Mouse (Mus musculus): ENCODE data around the gene Fbp1. TPM values are rescaled to one million over a fixed set of nuclear protein-coding genes. Genes with fewer than 3 reads are reported as not detected.
A peak's percentile ranks its signal among the peaks of the same experiment; 100 is the strongest.

Fbp1 gene
- polyA plus RNA-seq, 1 experiment, result not detected

DNA sequence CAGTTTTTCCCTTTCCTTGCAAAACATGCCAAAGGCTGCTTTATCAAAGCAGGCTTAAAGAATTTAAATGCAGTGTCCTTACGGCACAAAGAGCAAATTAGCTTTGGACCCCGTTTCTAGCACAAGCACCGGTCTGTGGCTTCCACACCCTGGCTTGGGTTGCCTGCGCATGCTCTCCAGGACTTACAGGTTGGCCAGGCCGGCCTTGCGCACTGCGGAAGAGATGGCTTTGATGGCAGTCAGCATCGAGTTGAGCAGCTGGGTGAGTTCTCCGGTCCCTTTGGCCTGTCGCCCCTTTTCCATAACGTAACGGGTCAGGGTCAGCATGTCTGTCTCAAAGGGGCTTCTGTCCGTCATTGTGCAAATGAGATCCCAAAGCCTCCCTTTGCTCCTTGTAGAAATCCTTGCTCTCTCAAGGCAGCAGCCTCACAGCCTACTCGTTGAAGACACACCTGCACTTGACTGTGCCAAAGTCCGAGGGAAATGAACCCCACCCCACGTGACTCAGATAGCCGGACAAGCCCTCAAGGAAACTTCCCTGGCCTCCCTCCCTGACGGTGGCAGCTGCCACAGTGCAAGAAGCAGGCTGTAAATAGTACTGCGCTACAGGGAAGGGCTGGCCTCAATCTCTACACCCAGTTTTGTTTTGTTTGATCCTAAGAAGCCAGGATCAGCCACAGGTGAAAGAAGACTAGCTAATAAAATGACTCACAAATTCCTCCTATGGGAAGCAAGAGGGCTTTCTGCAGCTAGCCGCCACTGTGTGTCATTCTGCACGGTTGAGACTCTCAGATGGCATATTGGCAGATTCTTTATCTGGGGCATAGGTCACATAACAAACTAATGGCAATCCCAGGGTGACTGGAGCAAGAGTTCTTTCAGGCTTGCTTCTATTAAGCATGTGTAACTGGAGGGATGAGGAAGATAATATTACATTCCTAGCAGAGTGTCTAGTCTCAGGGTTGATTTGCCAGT lies 29.9 kb downstream of the Fbp1 start, which contains the start of gene Fbp2:
Gene Fbp2 (minus strand): TSS at position 482 of the 975 bp plus-strand sequence.
- Histone ChIP-seq H3ac (ENCODE audit: control insufficient read depth, insufficient read length) (no peak within 1 kb of the TSS), H3K4me2 (ENCODE audit: low read depth) (no peak within 1 kb of the TSS), H3K27me3 (ENCODE audit: control insufficient read depth, insufficient read depth, insufficient read length) (no peaks in the 10 kb centered on the region), H3K4me3 (no peak within 1 kb of the TSS), H3K79me2 (ENCODE audit: control insufficient read depth, insufficient read depth) (no peaks in the 10 kb centered on the region), H3K36me3 (ENCODE audit: control insufficient read depth, insufficient read depth) (no peaks in the 10 kb centered on the region)
- TF ChIP-seq MYOG (IDR thresholded peaks at IDR 0.05; ENCODE audit: control insufficient read depth in 1 of 3, insufficient read depth in 1 of 3, insufficient read length in 2 of 3, low read depth in 2 of 3) (peak in 2 of 3 experiments; percentile 21 to 45), MAX (IDR thresholded peaks at IDR 0.05; ENCODE audit: low read depth) (no peak), MYOD1 (IDR thresholded peaks at IDR 0.05; ENCODE audit: control insufficient read depth in 1 of 3, insufficient read length in 2 of 3, low read depth in 2 of 3) (peak in 1 of 3 experiments; percentile 75), USF1 (IDR thresholded peaks at IDR 0.05; ENCODE audit: low read depth) (peak; percentile 42)

GRCm38 (mm10) chr13:62856850-62857249 lies 31.2 kb downstream of the Fbp1 start:
- H3K36me3 ChIP-seq (ENCODE audit: control insufficient read depth, insufficient read depth), result no peaks in the 10 kb centered on the region
- no peak overlapping the region for H3K4me3 ChIP-seq
- H3K27me3 ChIP-seq (ENCODE audit: control insufficient read depth, insufficient read depth, insufficient read length), result no peaks in the 10 kb centered on the region
- no peak overlapping the region for H3K4me2 ChIP-seq (ENCODE audit: low read depth)
- H3K79me2 ChIP-seq (ENCODE audit: control insufficient read depth, insufficient read depth), result no peaks in the 10 kb centered on the region
- TF ChIP-seq CEBPB (IDR thresholded peaks at IDR 0.05; ENCODE audit: insufficient read depth, poor library complexity, severe bottlenecking) (no peak), E2F4 (IDR thresholded peaks at IDR 0.05; ENCODE audit: insufficient read depth) (no peak), MYOD1 (IDR thresholded peaks at IDR 0.05; ENCODE audit: control insufficient read depth in 1 of 3, insufficient read length in 2 of 3, low read depth in 2 of 3) (no peak), TCF12 (IDR thresholded peaks at IDR 0.05; ENCODE audit: insufficient read depth, poor library complexity, severe bottlenecking) (no peak), MAX (IDR thresholded peaks at IDR 0.05; ENCODE audit: low read depth) (no peak), USF1 (IDR thresholded peaks at IDR 0.05; ENCODE audit: low read depth) (no peak), POLR2AphosphoS2 (IDR thresholded peaks at IDR 0.05; ENCODE audit: insufficient read length, low read depth) (no peak)
- H3ac ChIP-seq (ENCODE audit: control insufficient read depth, insufficient read length), result no peak overlapping the region

DNA sequence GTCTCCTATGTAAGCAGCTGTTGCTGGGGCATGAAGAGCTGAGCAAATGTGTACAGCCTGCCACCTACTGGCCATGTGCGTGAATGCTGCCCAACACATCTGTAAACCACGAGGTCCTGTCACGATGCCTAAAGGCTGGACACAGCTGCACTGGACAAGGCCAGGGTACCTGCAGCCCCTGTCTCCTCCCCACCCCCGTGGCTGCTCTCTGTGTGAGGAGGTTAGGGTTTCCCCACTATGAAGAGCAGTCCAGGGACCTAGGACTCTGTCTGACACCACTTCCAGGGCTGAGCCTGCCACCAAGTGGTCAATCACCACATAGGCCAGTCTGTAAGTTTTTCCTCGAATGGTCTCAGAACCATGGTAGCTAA lies 31.8 kb downstream of the Fbp1 start:
- TF ChIP-seq MYOD1 (IDR thresholded peaks at IDR 0.05; ENCODE audit: control insufficient read depth in 1 of 3, insufficient read length in 2 of 3, low read depth in 2 of 3) (peak; percentile 38 to 81 (median 78)), MYOG (IDR thresholded peaks at IDR 0.05; ENCODE audit: control insufficient read depth in 1 of 3, insufficient read depth in 1 of 3, insufficient read length in 2 of 3, low read depth in 2 of 3) (peak; percentile 34 to 74 (median 70)), TCF12 (IDR thresholded peaks at IDR 0.05; ENCODE audit: insufficient read depth, poor library complexity, severe bottlenecking) (peak; percentile 7), MAX (IDR thresholded peaks at IDR 0.05; ENCODE audit: low read depth) (no peak)
- Histone ChIP-seq H3ac (ENCODE audit: control insufficient read depth, insufficient read length) (no peak overlapping the region), H3K79me2 (ENCODE audit: control insufficient read depth, insufficient read depth) (no peaks in the 10 kb centered on the region), H3K4me2 (ENCODE audit: low read depth) (peak overlapping the region; percentile 70), H3K36me3 (ENCODE audit: control insufficient read depth, insufficient read depth) (no peaks in the 10 kb centered on the region), H3K4me3 (no peak overlapping the region), H3K27me3 (ENCODE audit: control insufficient read depth, insufficient read depth, insufficient read length) (peaks cover 5% of the 10 kb centered on the region)

- H3K27me3 ChIP-seq (ENCODE audit: control insufficient read depth, insufficient read depth, insufficient read length), result peaks cover 7% of the 10 kb centered on the region
- no peak overlapping the region for H3ac ChIP-seq (ENCODE audit: control insufficient read depth, insufficient read length)
- H3K4me2 ChIP-seq (ENCODE audit: low read depth), result peak overlapping the region; percentile 70
- TF ChIP-seq TCF12 (IDR thresholded peaks at IDR 0.05; ENCODE audit: insufficient read depth, poor library complexity, severe bottlenecking), result no peak
- no peak for TF ChIP-seq POLR2AphosphoS2 (IDR thresholded peaks at IDR 0.05; ENCODE audit: insufficient read length, low read depth)
- no peak for TF ChIP-seq USF1 (IDR thresholded peaks at IDR 0.05; ENCODE audit: low read depth)
- no peak for TF ChIP-seq SRF (IDR thresholded peaks at IDR 0.05; ENCODE audit: control insufficient read depth, insufficient read length, low read depth)
- no peak for TF ChIP-seq MAX (IDR thresholded peaks at IDR 0.05; ENCODE audit: low read depth)
- TF ChIP-seq REST (IDR thresholded peaks at IDR 0.05; ENCODE audit: insufficient read depth, insufficient read length), result no peak
- no peak for TF ChIP-seq MYOD1 (IDR thresholded peaks at IDR 0.05; ENCODE audit: control insufficient read depth in 1 of 3, insufficient read length in 2 of 3, low read depth in 2 of 3)
- H3K36me3 ChIP-seq (ENCODE audit: control insufficient read depth, insufficient read depth), result no peaks in the 10 kb centered on the region
- H3K4me3 ChIP-seq, result no peak overlapping the region
- no peaks in the 10 kb centered on the region for H3K79me2 ChIP-seq (ENCODE audit: control insufficient read depth, insufficient read depth)
These were observed 32.4 kb downstream of the Fbp1 start for GRCm38 (mm10) chr13:62855396-62856304.

GRCm38 (mm10) chr13:62854666-62855065 lies 33.4 kb downstream of the Fbp1 start:
- peak overlapping the region; percentile 24 for H3K4me2 ChIP-seq (ENCODE audit: low read depth)
- H3K36me3 ChIP-seq (ENCODE audit: control insufficient read depth, insufficient read depth), result no peaks in the 10 kb centered on the region
- H3K4me3 ChIP-seq, result no peak overlapping the region
- TF ChIP-seq TCF12 (IDR thresholded peaks at IDR 0.05; ENCODE audit: insufficient read depth, poor library complexity, severe bottlenecking) (no peak), USF1 (IDR thresholded peaks at IDR 0.05; ENCODE audit: low read depth) (no peak), MAX (IDR thresholded peaks at IDR 0.05; ENCODE audit: low read depth) (no peak), E2F4 (IDR thresholded peaks at IDR 0.05; ENCODE audit: insufficient read depth) (no peak), SRF (IDR thresholded peaks at IDR 0.05; ENCODE audit: control insufficient read depth, insufficient read length, low read depth) (no peak)
- H3ac ChIP-seq (ENCODE audit: control insufficient read depth, insufficient read length), result no peak overlapping the region
- H3K79me2 ChIP-seq (ENCODE audit: control insufficient read depth, insufficient read depth), result no peaks in the 10 kb centered on the region
- peaks cover 7% of the 10 kb centered on the region for H3K27me3 ChIP-seq (ENCODE audit: control insufficient read depth, insufficient read depth, insufficient read length)

Measured in myocyte (in vitro differentiated cells).